Mouse (Mus musculus): ENCODE results near the gene Angel2.
A peak's percentile ranks its signal among the peaks of the same experiment; 100 is the strongest.
"Not testable (repeated sequence)": the region's sequence is repeated elsewhere in the genome, so short reads cannot be mapped to it uniquely, and the experiment has no call there.

Angel2 gene

DNA sequence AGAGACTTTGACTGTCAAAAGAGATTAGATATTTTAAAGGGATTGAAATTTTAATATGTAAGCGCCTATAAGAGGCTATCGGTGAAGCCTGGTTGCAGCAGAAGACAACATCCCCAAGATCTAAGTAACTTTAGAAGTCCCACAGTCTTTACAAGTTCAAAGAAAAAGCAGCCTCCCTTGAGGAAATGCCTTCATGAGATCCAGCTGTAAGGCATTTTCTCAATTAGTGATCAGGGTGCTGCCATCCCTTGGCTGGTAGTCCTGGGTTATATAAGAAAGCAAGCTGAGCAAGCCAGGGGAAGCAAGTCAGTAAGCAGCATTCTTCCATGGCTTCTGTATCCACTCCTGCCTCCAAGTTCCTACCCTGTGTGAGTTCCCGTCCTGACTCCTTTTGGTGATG is at the start of gene Angel2:
Gene Angel2, plus strand, starts transcription at position 301 of the 400 bp plus-strand sequence.
- not testable (repeated sequence) for DNase-seq (ENCODE audit: low read depth, low spot score)

DNA sequence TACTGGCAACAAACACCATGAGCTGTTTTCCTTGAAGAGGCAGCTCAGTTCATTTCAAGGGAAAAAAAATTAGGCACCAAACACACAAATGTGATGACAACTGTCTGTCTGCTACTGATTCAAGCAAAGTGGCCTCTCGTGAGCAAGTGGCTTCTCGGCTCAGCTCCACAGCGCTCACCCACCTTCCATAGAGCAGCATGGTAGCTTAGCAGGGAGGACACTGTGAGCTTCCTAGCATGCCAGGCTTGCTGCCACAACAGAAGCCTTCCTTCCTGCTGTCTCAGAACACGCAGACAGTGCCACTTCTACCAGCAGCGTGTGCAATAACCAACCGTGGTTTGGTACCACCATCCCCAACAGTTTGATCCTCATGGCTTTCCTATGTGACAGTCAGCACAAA is 49.2 kb upstream of the Angel2 start:
- DNase-seq (ENCODE audit: low read depth, low spot score), result no peak

DNA sequence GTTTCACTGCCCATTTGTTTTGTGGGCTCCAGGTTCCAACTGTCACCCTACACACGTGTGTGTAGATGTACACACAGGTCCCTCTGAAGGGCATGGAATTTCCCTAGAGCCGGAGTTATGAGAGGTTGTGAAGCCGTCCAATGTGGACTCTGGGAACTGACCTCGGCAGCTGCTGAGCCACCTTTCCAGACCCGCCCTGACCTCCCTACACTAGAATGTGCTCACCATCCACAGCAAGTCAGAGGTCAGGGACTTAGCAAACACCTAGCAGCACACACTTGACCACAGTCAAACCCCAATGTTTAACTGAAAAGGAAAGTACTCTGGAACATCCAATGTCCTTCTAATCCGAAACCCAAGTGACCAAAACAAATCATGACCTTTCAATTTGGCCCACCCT is 44.3 kb upstream of the Angel2 start:
- DNase-seq (ENCODE audit: low read depth, low spot score), result no peak

DNA sequence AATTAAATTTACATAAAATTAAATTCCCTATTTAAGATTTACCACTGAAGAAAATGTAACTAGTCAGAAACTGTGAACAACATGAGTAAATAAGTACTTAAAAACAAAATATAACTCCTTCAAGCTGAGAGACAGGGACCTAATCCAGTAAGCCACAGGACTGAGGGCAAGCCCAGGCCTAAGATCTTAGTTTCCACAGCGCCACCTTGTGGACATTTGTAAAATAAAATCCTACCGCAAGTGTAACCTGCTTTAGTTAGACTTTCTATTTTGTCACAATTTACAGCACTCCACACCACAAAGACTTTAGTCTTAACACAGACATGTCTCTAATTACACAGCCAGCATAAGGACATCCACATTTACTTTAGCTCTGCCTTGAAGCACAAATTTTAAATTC is 43.5 kb upstream of the Angel2 start:
- DNase-seq (ENCODE audit: low read depth, low spot score), result peak; percentile 88

DNA sequence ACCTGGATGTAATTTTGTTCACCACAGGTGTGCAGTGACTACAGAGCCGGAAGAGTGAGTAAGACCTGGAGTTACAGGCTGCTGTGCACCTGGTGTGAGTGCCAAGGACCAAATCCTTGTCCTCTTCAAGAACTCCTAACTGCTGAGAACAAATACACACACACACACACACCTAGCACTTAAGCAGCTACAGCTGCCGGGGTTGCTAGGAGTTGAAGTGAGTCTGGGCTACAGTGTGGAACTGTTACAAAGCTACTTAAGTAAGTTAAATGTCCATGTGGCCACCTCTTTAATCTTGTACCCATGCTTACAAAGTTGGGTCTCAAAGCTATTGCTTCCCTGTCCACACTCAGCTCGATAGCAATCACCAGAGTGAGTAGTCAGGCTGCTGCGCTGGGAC is 38.9 kb upstream of the Angel2 start:
- DNase-seq (ENCODE audit: low read depth, low spot score), result no peak

DNA sequence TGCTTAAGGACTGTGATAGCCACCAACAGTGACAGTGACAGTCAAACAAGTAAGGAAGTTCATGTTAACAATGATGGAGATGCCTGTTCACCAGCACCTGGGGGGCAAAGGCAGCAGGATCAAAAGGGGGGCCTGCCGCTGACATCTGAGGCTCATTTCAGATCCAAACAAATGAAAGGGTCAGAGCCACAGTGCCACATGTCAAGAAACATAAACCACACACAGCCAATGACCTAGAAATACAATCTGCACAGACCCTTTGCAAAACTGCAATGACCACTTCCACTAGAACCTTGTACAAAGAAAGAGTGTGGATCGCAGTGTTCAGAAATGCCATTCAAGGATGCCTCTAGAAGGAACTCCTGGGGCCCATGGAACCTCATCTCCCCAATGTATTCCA is 36.9 kb upstream of the Angel2 start:
- no peak for DNase-seq (ENCODE audit: low read depth, low spot score)

DNA sequence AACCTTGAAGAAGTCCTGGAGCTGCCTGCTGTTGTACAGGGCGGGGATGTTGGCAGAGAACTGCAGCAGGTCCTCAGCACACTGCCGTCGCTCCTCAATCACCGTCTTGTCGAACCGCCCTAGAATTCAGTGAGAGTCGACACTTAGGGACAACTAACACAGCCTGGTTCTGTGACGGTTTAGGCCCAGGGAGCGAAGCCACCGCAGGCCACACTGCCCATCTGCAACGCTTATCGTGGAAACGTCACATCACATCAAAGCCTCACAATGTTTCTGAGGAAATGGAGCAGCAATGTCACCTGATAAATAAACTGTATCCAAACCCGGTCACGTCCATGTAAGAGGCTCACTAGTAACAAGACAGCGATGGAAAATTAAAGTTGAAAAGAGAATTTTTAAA is 36.3 kb upstream of the Angel2 start:
- DNase-seq (ENCODE audit: low read depth, low spot score), result no peak

DNA sequence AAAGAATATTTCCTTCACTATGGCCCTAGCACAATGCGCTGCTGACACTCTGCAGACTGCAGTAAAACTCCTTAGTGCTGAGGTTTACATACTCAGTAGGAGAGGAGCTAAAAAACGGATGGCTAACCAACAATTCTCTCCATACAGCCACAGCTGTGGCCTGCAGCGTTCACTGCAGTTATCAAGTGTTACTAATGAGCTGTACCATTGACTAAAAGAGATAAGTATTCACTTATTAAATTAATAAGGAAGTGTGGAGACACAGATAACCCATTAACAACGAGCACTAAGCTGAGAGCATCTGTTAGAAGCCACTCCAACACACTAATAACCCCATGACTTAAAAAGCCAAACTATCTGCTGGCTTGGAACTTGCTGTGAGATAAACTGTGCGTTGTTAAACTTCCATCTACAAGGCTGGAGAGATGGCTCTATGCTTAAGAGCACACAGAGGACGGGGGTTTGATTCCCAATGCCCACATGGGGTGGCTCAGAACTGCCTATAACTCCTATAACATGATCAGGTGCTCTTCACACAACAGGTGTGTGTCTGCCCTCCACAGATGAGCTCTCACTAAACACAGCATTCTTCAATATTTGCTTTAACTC is 31.2 kb upstream of the Angel2 start:
- no peak for DNase-seq (ENCODE audit: low read depth, low spot score)

DNA sequence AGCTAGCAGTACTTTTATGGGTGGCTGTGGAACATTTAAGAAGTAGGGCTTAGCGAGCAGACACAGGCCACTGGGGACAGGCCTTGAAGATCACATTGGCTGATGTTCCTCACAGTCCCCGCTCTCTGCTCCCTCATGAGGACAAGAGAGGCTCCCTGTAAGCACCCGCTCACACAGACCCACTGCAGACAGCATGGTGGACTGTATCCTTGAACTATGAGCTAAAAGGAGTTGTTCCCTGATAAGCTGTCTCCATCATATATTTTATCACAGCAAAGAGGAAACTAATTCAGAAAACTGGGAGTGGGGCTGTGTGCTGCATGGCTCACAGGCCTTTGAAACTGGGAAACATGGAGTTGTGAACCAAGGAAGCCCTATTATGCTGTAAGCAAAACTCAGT is 26.7 kb upstream of the Angel2 start:
- DNase-seq (ENCODE audit: low read depth, low spot score), result no peak

DNA sequence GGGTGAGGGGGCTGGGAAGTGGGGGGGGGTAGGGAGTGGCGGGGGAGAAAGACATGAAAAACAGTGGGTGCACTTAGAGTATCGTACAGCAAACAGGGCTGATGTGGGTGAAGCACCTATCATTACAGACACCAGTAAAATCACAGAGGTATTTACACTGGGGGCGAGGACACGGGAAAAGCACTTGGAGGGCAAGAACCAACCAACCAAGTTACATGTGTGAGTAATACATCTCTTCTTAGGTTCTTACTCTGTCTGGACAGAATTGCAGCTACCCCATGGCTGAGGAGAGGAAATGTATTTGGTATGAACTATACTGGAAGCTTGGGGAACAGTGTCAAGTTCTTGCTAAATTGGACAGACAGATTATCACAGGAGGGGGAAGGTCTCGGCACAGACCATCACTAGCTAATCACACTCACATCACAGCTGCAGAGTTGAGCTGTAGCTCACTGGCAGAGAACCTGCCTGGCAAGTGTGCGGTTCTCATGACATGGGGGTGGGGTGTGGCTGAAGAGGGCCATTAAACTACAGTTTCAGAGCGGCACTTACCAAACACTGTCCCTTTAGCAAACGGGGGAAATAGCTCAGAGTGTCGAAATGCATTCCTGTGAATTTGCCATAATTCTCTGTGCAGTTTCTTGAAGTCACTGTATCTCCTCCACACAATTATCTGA is 25.9 kb upstream of the Angel2 start:
- DNase-seq (ENCODE audit: low read depth, low spot score), result no peak

DNA sequence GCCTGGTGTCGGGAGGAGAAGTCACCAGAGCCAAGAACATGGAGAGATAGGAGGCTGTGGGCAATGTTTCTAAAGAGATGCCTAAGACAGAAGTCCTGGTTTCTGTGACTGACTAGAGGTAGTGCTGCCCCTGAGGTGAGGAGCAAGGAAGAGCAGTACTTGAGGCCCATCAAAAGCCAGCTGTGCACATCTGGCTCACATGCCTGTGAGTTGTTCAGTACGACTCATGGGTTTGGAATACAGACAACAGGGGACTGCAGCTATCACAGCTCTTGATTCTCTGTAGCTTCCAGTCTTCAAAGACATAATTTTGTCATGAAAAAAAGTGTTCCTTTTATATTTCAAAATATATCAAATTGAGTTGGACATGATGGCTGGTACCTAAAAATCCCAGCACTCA is 23.8 kb upstream of the Angel2 start:
- DNase-seq (ENCODE audit: low read depth, low spot score), result peak; percentile 89

DNA sequence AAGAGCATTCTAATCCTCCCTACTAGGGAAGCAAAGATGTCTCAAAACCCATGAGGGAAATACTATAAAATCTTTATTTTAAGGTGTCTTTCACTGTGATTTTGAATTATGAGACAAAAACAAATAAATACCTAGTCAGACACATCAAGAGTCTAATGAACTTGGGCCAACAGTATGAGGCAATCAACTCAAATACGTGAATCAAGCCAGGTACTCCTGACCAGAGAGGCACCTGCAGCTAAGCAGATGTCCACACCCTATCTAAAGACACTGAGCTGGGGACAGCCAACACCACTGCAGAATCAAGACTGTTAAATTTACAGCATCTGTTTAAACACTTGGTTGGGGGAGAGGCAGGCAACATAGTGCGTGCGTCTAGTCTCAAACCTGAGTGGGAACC is 20.8 kb upstream of the Angel2 start:
- DNase-seq (ENCODE audit: low read depth, low spot score), result no peak

DNA sequence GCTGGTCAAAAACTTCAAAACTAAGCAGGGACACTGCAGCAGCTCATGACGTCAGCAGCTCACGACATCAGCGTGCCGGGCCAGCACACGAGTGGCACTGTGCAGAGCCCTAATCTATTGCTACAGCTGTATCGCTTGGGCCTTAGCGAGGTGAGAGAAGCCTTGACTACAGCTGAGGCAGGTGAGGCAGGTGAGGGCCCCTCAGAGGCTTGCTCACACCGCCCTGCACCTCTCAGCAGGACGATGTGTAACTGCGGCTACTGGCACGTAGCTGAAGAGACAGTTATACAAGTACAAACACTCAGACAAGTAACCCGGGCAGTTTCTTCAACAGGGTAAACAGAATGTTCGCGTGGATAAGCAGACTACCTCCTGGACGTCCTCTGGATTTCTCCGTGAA is 20.2 kb upstream of the Angel2 start:
- no peak for DNase-seq (ENCODE audit: low read depth, low spot score)

DNA sequence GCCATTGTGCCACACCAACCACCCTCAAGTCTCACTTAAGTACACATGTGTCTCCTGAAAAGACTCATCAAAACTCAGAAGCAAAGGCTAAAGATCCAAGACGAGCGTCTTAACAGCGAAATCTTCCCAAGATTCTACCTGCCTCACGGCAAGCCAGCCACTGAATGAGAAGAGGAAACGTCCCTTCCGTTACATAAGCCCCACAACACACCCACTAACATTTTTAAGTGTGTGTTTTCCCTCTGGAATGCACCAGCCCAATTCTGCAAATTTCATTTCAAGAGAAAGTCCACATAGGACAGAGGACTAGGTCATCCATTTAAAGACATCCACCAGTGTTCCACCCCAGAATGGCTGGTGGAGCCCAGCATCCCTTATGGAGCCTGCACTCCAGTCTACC is 14.1 kb upstream of the Angel2 start:
- peak; percentile 15 for DNase-seq (ENCODE audit: low read depth, low spot score)

DNA sequence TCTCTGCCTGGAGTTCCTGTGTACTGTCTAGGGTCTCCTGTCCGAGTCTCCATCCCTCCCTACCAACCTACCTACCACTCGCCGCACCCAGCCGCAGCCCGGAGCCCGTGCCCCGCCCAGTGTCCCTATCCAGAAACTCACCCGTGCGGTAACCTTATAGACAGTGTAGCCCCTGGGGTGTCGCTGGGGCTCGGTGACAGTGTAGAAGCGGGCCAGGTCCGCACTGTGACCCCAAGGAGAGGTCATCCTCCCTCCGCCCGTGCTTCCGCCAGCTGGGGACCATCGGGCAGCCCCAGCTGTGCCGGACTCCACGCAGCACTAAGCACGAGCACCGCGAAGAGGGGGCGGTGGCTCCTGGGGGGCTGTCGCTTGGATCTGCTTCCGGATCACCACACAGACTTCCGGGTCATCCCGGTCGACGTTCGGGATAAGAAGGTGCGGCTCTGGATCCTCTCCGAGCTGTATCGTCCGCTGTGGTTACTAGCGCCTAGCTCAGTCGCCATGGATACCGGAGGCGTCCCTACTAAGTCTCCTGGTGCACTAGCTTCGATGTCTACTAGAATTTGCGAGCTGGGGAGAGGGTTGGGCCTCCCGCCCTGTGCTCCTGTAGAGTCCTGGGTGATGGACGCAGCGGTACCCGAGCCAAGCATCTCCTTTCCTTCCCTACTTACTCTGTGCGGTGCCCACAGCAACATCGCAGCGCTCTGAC is 13.3 kb upstream of the Angel2 start, which contains the start of gene Rps6kc1:
Gene Rps6kc1, minus strand, starts transcription at position 356 of the 709 bp plus-strand sequence.
- DNase-seq (ENCODE audit: low read depth, low spot score), result peak; percentile 94

DNA sequence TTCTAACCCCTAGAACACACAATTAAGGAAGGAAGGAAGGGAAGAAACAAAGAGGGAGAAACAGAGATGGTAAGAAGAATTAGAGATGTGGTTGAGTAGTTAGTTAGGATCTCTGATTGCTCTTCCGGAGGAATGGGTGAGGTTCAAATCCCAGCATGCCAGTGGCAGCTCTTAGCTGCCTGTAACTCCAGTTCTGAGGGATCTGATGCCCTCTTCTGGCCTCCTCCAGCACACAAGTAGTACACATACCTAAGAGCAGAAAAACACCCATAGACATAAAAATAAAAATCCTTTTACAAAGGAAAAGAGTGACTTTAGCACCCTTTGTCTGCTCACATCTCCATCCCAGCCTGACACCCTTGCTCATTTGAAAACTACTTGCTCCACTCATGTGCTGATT is 12.3 kb upstream of the Angel2 start:
- peak; percentile 61 for DNase-seq (ENCODE audit: low read depth, low spot score)

DNA sequence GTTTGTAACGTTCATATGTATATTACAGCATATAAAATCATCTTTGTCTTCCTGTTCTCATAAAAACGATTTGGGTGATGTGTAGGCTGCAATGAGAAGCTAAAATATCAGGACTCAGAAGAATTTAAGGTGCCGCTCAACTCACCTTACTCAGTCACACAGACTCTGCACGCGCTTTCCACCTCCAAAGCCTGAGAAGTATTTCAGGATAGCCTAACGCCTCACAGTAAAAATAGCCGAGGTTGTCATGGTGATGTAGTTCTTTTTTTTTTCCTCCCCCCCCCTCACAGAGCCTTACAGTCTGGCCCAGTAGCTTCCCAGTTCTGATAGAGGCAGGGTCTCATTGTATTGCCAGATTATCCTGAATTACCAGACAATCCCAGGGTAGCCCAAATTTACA is 6.0 kb upstream of the Angel2 start:
- DNase-seq (ENCODE audit: low read depth, low spot score), result no peak

DNA sequence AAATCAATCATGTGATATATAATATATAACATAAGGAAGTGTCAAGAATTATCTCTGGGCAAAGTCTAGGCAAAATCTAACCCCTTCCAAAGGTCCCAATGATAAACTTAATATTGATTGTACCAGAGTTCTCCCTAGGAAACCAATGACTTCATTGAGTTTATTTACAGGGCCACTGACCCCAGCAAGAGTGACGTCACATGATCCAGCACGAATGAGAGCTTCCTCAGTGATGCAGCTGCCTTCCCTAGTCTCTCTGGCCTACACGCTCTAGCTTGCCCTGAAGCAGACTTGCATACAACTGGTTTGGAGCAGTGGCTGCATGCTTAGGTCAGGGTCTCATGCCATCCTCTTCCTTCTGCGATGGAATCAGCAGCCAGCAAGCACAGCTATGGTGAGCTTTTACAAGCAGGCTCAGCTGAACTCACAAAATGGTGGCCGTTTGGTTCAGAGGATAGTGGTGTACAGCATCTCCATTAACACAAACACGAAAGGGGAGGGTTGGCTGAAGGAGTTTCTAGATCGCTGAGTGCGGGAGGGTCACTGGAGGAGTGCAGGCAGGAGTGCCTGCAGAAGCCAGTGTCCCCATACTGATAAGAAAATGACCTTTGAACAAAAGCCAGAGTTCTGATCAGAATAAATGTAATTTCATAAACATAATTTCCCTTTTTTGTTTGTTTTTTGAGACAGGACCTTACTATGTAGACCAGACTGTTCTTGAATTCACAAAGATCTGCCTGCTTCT is 5.0 kb upstream of the Angel2 start:
- no peak for DNase-seq (ENCODE audit: low read depth, low spot score)

DNA sequence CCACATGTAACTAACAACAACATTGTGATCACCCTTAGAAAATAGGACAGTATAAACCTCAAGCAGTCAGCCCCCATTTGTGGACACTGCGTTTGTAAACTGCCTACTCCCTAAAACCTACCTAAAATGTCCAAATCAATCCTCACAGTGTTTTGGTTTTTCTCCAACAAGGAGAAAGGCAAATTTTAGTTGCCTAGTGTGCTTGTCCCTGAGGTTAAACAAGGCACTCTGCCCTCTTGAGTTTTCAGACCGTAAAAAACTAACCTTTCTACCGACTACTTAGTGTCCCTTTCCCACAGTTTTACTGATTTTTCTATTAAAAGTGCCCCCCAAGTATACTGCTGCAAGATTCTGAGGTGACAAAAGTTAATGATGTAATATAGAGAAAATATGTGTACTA is 2.4 kb downstream of the Angel2 start:
- no peak for DNase-seq (ENCODE audit: low read depth, low spot score)

DNA sequence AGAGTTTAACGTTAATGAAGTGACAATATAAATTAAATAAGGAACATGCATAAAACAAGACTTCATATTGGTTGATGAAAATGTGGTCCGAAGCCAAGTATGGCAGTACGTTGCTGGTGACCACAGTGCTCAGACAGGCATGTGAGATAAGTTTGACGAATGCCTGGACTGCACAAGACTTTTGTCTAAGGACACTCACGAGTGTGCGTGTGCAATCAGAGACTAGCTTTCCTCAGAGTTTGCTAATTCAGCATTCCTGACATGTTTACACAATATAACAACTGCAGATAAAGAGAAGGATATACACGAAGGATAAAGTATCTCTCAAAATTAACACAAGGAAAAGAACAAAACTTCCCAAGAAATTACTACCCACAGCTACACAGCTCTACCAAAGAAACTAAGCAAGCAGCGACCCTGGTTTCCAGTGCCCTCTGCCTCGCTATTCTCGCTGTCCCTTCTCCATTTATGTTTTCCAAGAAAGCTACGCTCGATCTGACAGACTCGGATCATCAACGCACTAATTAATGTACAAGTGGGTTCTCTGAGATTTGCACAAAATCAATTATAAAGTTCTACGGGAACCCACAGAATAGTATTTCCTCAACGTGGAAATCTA is 2.9 kb downstream of the Angel2 start:
- peak; percentile 64 for DNase-seq (ENCODE audit: low read depth, low spot score)

DNA sequence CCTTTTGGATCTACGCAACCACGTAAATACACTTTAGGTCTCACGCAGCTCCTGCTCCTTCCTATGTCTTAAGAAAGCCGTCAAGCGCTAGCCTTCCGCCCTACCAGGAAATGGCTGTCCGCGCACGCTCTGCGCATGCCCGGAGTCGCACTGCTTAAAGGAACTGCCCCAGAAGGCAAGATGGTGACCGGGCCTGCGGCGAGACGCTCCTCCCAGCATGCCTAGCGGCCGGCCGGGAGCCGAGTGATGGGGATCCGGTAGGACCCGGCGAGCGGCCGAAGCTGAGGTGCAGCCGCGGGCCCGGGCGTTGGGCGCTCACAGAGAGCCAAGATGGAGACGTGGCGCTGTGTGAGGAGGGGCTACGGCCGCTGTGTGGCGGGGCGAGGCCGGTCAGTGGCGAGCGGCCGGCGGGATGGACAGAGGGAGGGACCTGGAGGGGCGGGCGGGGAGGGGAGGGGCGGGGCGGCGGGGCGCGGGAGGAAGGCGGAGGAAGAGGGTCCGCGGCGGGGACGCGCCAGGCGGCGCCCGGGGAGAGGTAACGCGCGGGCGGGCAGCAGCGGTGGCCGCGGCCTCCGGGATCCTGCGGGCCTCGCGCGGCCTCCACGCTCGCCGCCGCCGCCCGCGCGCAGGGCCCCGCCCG is 3.6 kb downstream of the Angel2 start:
- DNase-seq (ENCODE audit: low read depth, low spot score), result peak; percentile 98
